Mouse (Mus musculus) neural tube, embryonic 14.5 days (tissue): ENCODE results near the gene Islr. TPM values are rescaled to one million over a fixed set of nuclear protein-coding genes. Genes with fewer than 3 reads are reported as not detected.

Experiments
- ATAC-seq: fragments of 200-750 bp; cut with Nextera tagmentation; 2 replicates; pipeline ENCODE4 v1.8.0; 2017; ENCODE audit warnings: low read depth, mild to moderate bottlenecking, moderate TSS enrichment, moderate library complexity
- H3K27ac ChIP-seq: fragments of 300-500 bp; sonication (generic); 2 replicates; pipeline ENCODE4 v1.5.1; 2014; ENCODE audit warnings: low read depth, mild to moderate bottlenecking, control low read depth, low read length, moderate library complexity, mixed read lengths
- H3K27me3 ChIP-seq: fragments of 300-500 bp; sonication (generic); 2 replicates; pipeline ENCODE4 v1.6.1; 2014; ENCODE audit warnings: low read length; ENCODE audit not compliant: control insufficient read depth, insufficient read depth
- H3K36me3 ChIP-seq: fragments of 300-500 bp; sonication (generic); 2 replicates; pipeline ENCODE4 v1.6.1; 2014; ENCODE audit warnings: low read length, mixed read lengths; ENCODE audit not compliant: control insufficient read depth, insufficient read depth
- H3K4me1 ChIP-seq: fragments of 300-500 bp; sonication (generic); 2 replicates; pipeline ENCODE4 v1.6.1; 2014; ENCODE audit warnings: low read length; ENCODE audit not compliant: control insufficient read depth, insufficient read depth
- H3K4me2 ChIP-seq: fragments of 300-500 bp; sonication (generic); 2 replicates; pipeline ENCODE4 v1.6.1; 2014; ENCODE audit warnings: mild to moderate bottlenecking, low read depth, low read length, control low read depth
- H3K4me3 ChIP-seq: fragments of 300-500 bp; sonication (generic); 2 replicates; pipeline ENCODE4 v1.5.1; 2014; ENCODE audit warnings: low read depth, low read length, control low read depth, mixed read lengths
- H3K9ac ChIP-seq: fragments of 300-500 bp; sonication (generic); replicated peaks from 2 replicates; pipeline ENCODE4 v1.6.1; 2014; ENCODE audit warnings: low read depth, mild to moderate bottlenecking, control low read depth, low read length, mixed read lengths
- H3K9me3 ChIP-seq: fragments of 300-500 bp; sonication (generic); 2 replicates; pipeline ENCODE4 v1.6.1; 2016; ENCODE audit warnings: low read length; ENCODE audit not compliant: control insufficient read depth
- WGBS: fragments of 180-500 bp; shearing (Covaris S2); extraction: QIAGEN DNeasy Blood & Tissue Kit; methylation state at CpG from one replicate; pipeline ENCODE4 v1.1.7; 2014; 5-methylcytosine and 5-hydroxymethylcytosine counted together
- polyA plus RNA-seq: library from polyadenylated mRNA; unstranded; fragments of >200 nt; fragmentation: Nextera tagmentation; extraction: Ambion mirVana; gene quantifications from 2 replicates; pipeline ENCODE4 v1.2.1, GENCODE M21; 2014

Islr gene
- polyA plus RNA-seq, 1 experiment from 2014 or later = 1.5 TPM

- no peak overlapping the region for H3K4me2 ChIP-seq
- no peak overlapping the region for H3K9ac ChIP-seq
- H3K27ac ChIP-seq = no peak overlapping the region
- no peaks in the 10 kb centered on the region for H3K9me3 ChIP-seq
- H3K4me1 ChIP-seq = 0 out of 2 replicates have a peak, but pooled peaks cover 4% of the 10 kb centered on the region
- H3K36me3 ChIP-seq = no peaks in the 10 kb centered on the region
- WGBS = 70% methylated on average over 3 of the region's 3 CpGs
- H3K4me3 ChIP-seq = no peak overlapping the region
- no peak for ATAC-seq
- H3K27me3 ChIP-seq = no peaks in the 10 kb centered on the region
These were observed 51.0 kb downstream of the Islr start for GRCm38 (mm10) chr9:58153095-58153494.

- 63% methylated on average over 4 of the region's 4 CpGs for WGBS
- no peaks in the 10 kb centered on the region for H3K9me3 ChIP-seq
- H3K27me3 ChIP-seq = no peaks in the 10 kb centered on the region
- no peak overlapping the region for H3K4me3 ChIP-seq
- no peak overlapping the region for H3K9ac ChIP-seq
- 0 out of 2 replicates have a peak, but pooled peaks cover 3% of the 10 kb centered on the region for H3K4me1 ChIP-seq
- H3K27ac ChIP-seq = no peak overlapping the region
- no peaks in the 10 kb centered on the region for H3K36me3 ChIP-seq
- no peak for ATAC-seq
- H3K4me2 ChIP-seq = no peak overlapping the region
These were observed 53.3 kb downstream of the Islr start for GRCm38 (mm10) chr9:58150733-58151361.

DNA sequence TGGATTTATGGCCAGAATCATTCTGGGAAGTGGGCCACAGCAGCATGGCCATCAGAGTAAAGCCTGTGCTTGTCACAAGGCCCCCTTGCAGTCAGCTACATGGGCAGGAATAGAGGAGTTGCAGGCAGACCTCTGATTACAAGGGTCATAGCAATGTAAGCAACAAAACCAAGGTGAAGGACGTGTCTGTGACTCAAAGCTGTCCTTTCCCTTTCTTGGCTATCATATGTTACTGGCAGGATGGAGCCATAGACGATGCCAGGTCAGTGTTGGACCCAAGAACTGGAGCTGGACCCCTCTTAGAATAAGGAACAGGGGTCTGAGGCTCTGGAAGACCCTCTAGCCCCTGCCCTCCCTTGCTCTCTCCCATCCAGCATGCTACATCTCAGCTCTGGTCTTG is 55.3 kb downstream of the Islr start:
- Histone ChIP-seq H3K27ac (no peak overlapping the region), H3K27me3 (no peaks in the 10 kb centered on the region), H3K9me3 (no peaks in the 10 kb centered on the region), H3K9ac (no peak overlapping the region), H3K4me2 (no peak overlapping the region), H3K36me3 (no peaks in the 10 kb centered on the region), H3K4me1 (no peaks in the 10 kb centered on the region), H3K4me3 (no peak overlapping the region)
- no peak for ATAC-seq
- WGBS = 71% methylated on average over 2 of the region's 2 CpGs

- H3K36me3 ChIP-seq = no peaks in the 10 kb centered on the region
- 87% methylated on average over 5 of the region's 5 CpGs for WGBS
- H3K4me2 ChIP-seq = no peak overlapping the region
- H3K4me3 ChIP-seq = no peak overlapping the region
- ATAC-seq = no peak
- no peaks in the 10 kb centered on the region for H3K9me3 ChIP-seq
- H3K27ac ChIP-seq = no peak overlapping the region
- no peak overlapping the region for H3K9ac ChIP-seq
- no peaks in the 10 kb centered on the region for H3K4me1 ChIP-seq
- H3K27me3 ChIP-seq = no peaks in the 10 kb centered on the region
These were observed 58.7 kb downstream of the Islr start for GRCm38 (mm10) chr9:58145417-58145816.

DNA sequence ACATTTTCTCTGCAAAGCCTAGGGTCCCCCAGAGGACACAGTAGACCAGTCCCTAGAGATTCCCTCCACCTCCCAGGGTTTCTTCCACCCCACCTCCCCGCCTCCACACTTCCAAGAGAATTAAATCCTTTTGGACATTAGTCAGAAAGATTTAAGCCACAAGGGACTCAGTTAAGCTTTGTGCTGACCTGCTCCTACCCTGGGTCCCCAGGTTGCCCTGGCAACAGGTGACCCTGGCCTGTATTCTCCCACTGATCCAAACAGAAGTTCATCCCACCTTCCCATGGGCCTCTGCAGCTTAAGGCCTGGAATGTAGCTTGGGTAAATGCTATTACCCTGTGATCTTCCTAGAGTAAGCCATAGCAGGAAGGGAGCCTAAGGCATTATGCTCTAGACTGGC is 59.4 kb downstream of the Islr start:
- Histone ChIP-seq H3K4me2 (no peak overlapping the region), H3K27me3 (no peaks in the 10 kb centered on the region), H3K9ac (no peak overlapping the region), H3K4me3 (no peak overlapping the region), H3K9me3 (no peaks in the 10 kb centered on the region), H3K36me3 (no peaks in the 10 kb centered on the region), H3K4me1 (no peaks in the 10 kb centered on the region), H3K27ac (no peak overlapping the region)
- ATAC-seq = no peak
- 50% methylated on average over 1 of the region's 1 CpGs for WGBS

DNA sequence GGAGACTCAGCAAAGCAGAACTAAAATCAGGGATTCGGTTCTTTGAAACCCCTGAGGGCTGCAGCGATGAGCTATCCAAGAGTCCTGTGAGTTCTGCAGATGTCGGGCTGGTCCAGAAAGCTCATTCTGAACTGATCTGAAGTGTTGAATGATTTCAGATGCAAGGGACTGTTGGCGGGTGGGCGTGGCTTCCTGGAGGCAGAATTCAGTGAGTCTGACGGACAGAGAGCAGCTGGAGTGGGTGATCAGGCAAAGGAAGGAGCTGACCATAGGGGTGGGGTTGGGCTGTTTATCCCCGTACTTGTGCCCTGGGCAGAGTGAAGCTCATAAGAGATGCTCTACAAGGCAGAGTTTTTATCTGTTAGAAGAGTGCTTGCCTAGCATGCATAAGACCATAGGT is 60.7 kb downstream of the Islr start:
- no peak overlapping the region for H3K4me3 ChIP-seq
- no peaks in the 10 kb centered on the region for H3K27me3 ChIP-seq
- 50% methylated on average over 7 of the region's 7 CpGs for WGBS
- no peaks in the 10 kb centered on the region for H3K9me3 ChIP-seq
- H3K36me3 ChIP-seq = no peaks in the 10 kb centered on the region
- H3K4me1 ChIP-seq = no peaks in the 10 kb centered on the region
- no peak overlapping the region for H3K27ac ChIP-seq
- ATAC-seq = no peak
- H3K4me2 ChIP-seq = no peak overlapping the region
- H3K9ac ChIP-seq = no peak overlapping the region

- 32% methylated on average over 4 of the region's 6 CpGs for WGBS
- H3K27me3 ChIP-seq = no peaks in the 10 kb centered on the region
- no peaks in the 10 kb centered on the region for H3K4me1 ChIP-seq
- no peak overlapping the region for H3K9ac ChIP-seq
- no peak for ATAC-seq
- H3K27ac ChIP-seq = 0 out of 2 replicates have a peak overlapping the region, but pooled peaks have one; percentile 5
- H3K9me3 ChIP-seq = no peaks in the 10 kb centered on the region
- H3K4me2 ChIP-seq = no peak overlapping the region
- H3K36me3 ChIP-seq = no peaks in the 10 kb centered on the region
- no peak overlapping the region for H3K4me3 ChIP-seq
These were observed 64.2 kb downstream of the Islr start for GRCm38 (mm10) chr9:58139947-58140346.

GRCm38 (mm10) chr9:58135921-58136321 is 68.2 kb downstream of the Islr start:
- Histone ChIP-seq H3K9me3 (no peaks in the 10 kb centered on the region), H3K36me3 (no peaks in the 10 kb centered on the region), H3K4me1 (peaks cover 8% of the 10 kb centered on the region; the same call in 1 of the 2 replicates), H3K4me3 (no peak overlapping the region), H3K9ac (no peak overlapping the region), H3K27me3 (0 out of 2 replicates have a peak, but pooled peaks cover 5% of the 10 kb centered on the region), H3K4me2 (peak overlapping the region; percentile 23; the same call in 1 of the 2 replicates), H3K27ac (no peak overlapping the region)
- WGBS = 41% methylated on average over 2 of the region's 2 CpGs
- ATAC-seq = no peak

- Histone ChIP-seq H3K27me3 (peaks cover 7% of the 10 kb centered on the region; the same call in 1 of the 2 replicates), H3K9ac (0 out of 2 replicates have a peak overlapping the region, but pooled peaks have one; percentile 11), H3K36me3 (no peaks in the 10 kb centered on the region), H3K9me3 (no peaks in the 10 kb centered on the region), H3K4me1 (peaks cover 8% of the 10 kb centered on the region; the same call in 1 of the 2 replicates), H3K4me2 (peak overlapping the region; percentile 23; the same call in 1 of the 2 replicates), H3K27ac (no peak overlapping the region), H3K4me3 (no peak overlapping the region)
- 20% methylated on average over 7 of the region's 7 CpGs for WGBS
- no peak for ATAC-seq
These were observed 69.2 kb downstream of the Islr start for GRCm38 (mm10) chr9:58134906-58135305.
